Mouse (Mus musculus) stomach, postnatal 0 days (tissue): ENCODE results near the gene Gpr182.

Experiments
- CTCF ChIP-seq: IDR thresholded peaks from 2 replicates; pipeline ENCODE4 v1.5.1; 2016; ENCODE audit warnings: antibody characterized with exemption, low read depth, mild to moderate bottlenecking, moderate library complexity
- EP300 ChIP-seq: optimal IDR thresholded peaks from 2 replicates; pipeline ENCODE3; 2016; ENCODE audit warnings: antibody characterized with exemption

GRCm38 (mm10) chr10:127747254-127747653 lies 4.3 kb downstream of the Gpr182 start:
- TF ChIP-seq EP300 (no peak), CTCF (no peak)
